Mouse (Mus musculus) midbrain, embryonic 12.5 days (tissue): ENCODE measurements around the gene Klk14. TPM values are rescaled to one million over a fixed set of nuclear protein-coding genes. Genes with fewer than 3 reads are reported as not detected.
A peak's percentile ranks its signal among the peaks of the same experiment; 100 is the strongest.
"Not testable (repeated sequence)": the region's sequence is repeated elsewhere in the genome, so short reads cannot be mapped to it uniquely, and the experiment has no call there.

Source experiments
- ATAC-seq: fragments of 200-750 bp; cut with Nextera tagmentation; 2 replicates; pipeline ENCODE4 v1.8.0; 2017; ENCODE audit warnings: low read depth, moderate TSS enrichment, moderate library complexity; ENCODE audit not compliant: low FRiP score
- H3K27ac ChIP-seq: fragments of 300-500 bp; sonication (generic); replicated peaks from 2 replicates; pipeline ENCODE4 v1.5.1; 2016; ENCODE audit warnings: mild to moderate bottlenecking
- H3K27me3 ChIP-seq: fragments of 300-500 bp; sonication (generic); 2 replicates; pipeline ENCODE4 v1.6.1; 2016; ENCODE audit warnings: mild to moderate bottlenecking
- H3K36me3 ChIP-seq: fragments of 300-500 bp; sonication (generic); 2 replicates; pipeline ENCODE4 v1.6.1; 2016
- H3K4me1 ChIP-seq: fragments of 300-500 bp; sonication (generic); 2 replicates; pipeline ENCODE4 v1.6.1; 2016
- H3K4me2 ChIP-seq: fragments of 300-500 bp; sonication (generic); replicated peaks from 2 replicates; pipeline ENCODE4 v1.6.1; 2016; ENCODE audit warnings: mild to moderate bottlenecking, moderate library complexity
- H3K4me3 ChIP-seq: fragments of 300-500 bp; sonication (generic); 2 replicates; pipeline ENCODE4 v1.5.1; 2016; ENCODE audit warnings: mild to moderate bottlenecking
- H3K9ac ChIP-seq: fragments of 300-500 bp; sonication (generic); replicated peaks from 2 replicates; pipeline ENCODE4 v1.6.1; 2016; ENCODE audit warnings: mild to moderate bottlenecking, moderate library complexity
- H3K9me3 ChIP-seq: fragments of 300-500 bp; sonication (generic); 2 replicates; pipeline ENCODE4 v1.6.1; 2016; ENCODE audit warnings: mild to moderate bottlenecking
- WGBS: fragments of 180-500 bp; shearing (Covaris S2); methylation state at CpG from one replicate; pipeline ENCODE4 v1.1.7; 2016; 5-methylcytosine and 5-hydroxymethylcytosine counted together
- polyA plus RNA-seq: library from polyadenylated mRNA; unstranded; fragments of >200 nt; fragmentation: Nextera tagmentation; extraction: Ambion mirVana; gene quantifications from 2 replicates; pipeline ENCODE4 v1.2.1, GENCODE M21; 2016

Gene Klk14
- polyA plus RNA-seq, 1 experiment from 2014 or later = not detected

GRCm38 (mm10) chr7:43672581-43673260, 17.5 kb upstream of the Klk14 start:
- Histone ChIP-seq H3K9me3 (no peaks in the 10 kb centered on the region), H3K27ac (peak overlapping the region; percentile 36; the same call in 1 of the 2 replicates), H3K4me1 (peaks cover 8% of the 10 kb centered on the region), H3K27me3 (no peaks in the 10 kb centered on the region), H3K36me3 (peaks cover 32% of the 10 kb centered on the region), H3K9ac (peak overlapping the region; percentile 70), H3K4me3 (peak overlapping the region; percentile 70), H3K4me2 (peak overlapping the region; percentile 71)
- peak; percentile 32 for ATAC-seq
- 15% methylated on average over 10 of the region's 10 CpGs for WGBS

- no peak overlapping the region for H3K9ac ChIP-seq
- H3K36me3 ChIP-seq = peaks cover 40% of the 10 kb centered on the region
- ATAC-seq = no peak
- H3K4me3 ChIP-seq = no peak overlapping the region
- H3K27ac ChIP-seq = no peak overlapping the region
- peaks cover 8% of the 10 kb centered on the region for H3K4me1 ChIP-seq
- no peaks in the 10 kb centered on the region for H3K9me3 ChIP-seq
- H3K27me3 ChIP-seq = no peaks in the 10 kb centered on the region
- 92% methylated on average over 32 of the region's 32 CpGs for WGBS
- H3K4me2 ChIP-seq = no peak overlapping the region
Observed at GRCm38 (mm10) chr7:43675091-43675490, 15.1 kb upstream of the Klk14 start.

GRCm38 (mm10) chr7:43678517-43678916, 11.7 kb upstream of the Klk14 start:
- Histone ChIP-seq H3K4me1 (no peaks in the 10 kb centered on the region), H3K4me3 (no peak overlapping the region), H3K9ac (no peak overlapping the region), H3K9me3 (no peaks in the 10 kb centered on the region), H3K27ac (no peak overlapping the region), H3K36me3 (peaks cover 40% of the 10 kb centered on the region), H3K27me3 (no peaks in the 10 kb centered on the region), H3K4me2 (no peak overlapping the region)
- no peak for ATAC-seq

DNA sequence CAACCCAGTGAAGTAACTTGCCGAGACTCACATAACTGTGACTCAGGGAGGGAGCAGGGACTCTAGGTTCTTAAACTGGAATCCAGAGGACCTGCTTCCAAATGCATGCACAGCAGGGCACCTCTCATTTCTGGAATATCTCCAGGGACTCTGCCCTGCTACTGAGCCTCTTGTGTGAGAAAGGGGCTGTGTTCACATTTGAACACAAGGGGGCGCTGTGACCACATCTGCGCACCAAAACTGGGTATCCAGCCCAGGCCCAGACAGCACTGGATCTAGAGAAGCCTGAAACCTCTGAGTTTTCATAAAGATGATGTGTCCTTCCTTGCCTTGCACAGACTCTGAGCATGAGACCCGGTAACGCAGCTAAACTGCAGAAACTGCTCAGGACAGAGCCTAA, 9.3 kb upstream of the Klk14 start:
- 0 out of 2 replicates have a peak, but pooled peaks have one; percentile 42 for ATAC-seq
- Histone ChIP-seq H3K36me3 (peaks cover 26% of the 10 kb centered on the region), H3K4me1 (no peaks in the 10 kb centered on the region), H3K27ac (no peak overlapping the region), H3K4me3 (no peak overlapping the region), H3K27me3 (no peaks in the 10 kb centered on the region), H3K9ac (no peak overlapping the region), H3K9me3 (no peaks in the 10 kb centered on the region), H3K4me2 (no peak overlapping the region)
- WGBS = 24% methylated on average over 5 of the region's 5 CpGs

DNA sequence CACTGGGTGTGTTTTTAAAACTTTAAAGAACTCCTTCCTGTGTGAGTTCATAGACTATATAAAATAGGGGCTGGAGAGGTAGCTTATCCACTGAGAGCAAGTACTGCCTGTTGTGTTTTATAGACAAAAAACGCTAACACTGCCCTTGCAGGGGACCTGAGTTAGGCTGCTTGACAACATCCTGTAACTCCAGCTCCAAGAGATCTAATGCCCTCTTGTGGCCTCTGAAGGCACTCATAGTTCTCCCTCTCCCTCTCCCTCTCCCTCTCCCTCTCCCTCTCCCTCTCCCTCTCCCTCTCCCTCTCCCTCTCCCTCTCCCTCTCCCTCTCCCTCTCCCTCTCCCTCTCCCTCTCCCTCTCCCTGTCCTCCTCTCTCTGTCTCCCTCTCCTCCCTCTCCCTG, 7.7 kb upstream of the Klk14 start:
- not testable (repeated sequence) for ATAC-seq, H3K4me2 ChIP-seq, H3K27ac ChIP-seq, H3K9ac ChIP-seq, H3K9me3 ChIP-seq, H3K4me1 ChIP-seq, H3K4me3 ChIP-seq, H3K27me3 ChIP-seq
- WGBS = 9% methylated on average over 1 of the region's 1 CpGs
- H3K36me3 ChIP-seq = peaks cover 11% of the 10 kb centered on the region

- no peaks in the 10 kb centered on the region for H3K4me1 ChIP-seq
- no peaks in the 10 kb centered on the region for H3K9me3 ChIP-seq
- no peak overlapping the region for H3K4me3 ChIP-seq
- 71% methylated on average over 7 of the region's 7 CpGs for WGBS
- H3K27ac ChIP-seq = no peak overlapping the region
- H3K4me2 ChIP-seq = no peak overlapping the region
- no peak for ATAC-seq
- no peaks in the 10 kb centered on the region for H3K27me3 ChIP-seq
- H3K36me3 ChIP-seq = no peaks in the 10 kb centered on the region
- no peak overlapping the region for H3K9ac ChIP-seq
Observed at GRCm38 (mm10) chr7:43685088-43685487, 5.1 kb upstream of the Klk14 start.

DNA sequence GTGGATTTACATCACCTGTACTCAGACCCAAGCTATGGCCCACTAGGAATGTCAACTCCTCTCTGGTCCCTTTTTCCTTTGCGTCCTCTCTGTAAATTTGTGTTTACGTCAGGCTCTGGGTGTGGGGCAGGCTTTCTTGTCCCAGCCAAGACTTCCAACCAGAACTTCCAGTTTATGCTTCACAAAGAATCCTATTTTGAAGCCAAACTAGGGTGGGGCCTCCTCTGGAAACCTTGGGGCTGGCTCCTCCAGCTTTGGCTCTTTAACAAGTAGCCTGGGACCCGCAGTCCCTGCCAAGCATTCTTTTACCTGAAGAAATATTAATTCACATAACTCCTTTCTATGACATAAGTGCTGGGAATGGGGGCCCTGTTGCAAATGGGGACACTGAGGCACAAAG, 19.8 kb downstream of the Klk14 start:
- no peak overlapping the region for H3K4me3 ChIP-seq
- 93% methylated on average over 3 of the region's 3 CpGs for WGBS
- no peak overlapping the region for H3K4me2 ChIP-seq
- peaks cover 5% of the 10 kb centered on the region; the same call in 1 of the 2 replicates for H3K4me1 ChIP-seq
- H3K36me3 ChIP-seq = no peaks in the 10 kb centered on the region
- H3K27ac ChIP-seq = no peak overlapping the region
- peaks cover 13% of the 10 kb centered on the region for H3K27me3 ChIP-seq
- no peaks in the 10 kb centered on the region for H3K9me3 ChIP-seq
- no peak for ATAC-seq
- no peak overlapping the region for H3K9ac ChIP-seq

- Histone ChIP-seq H3K27me3 (peaks cover 13% of the 10 kb centered on the region), H3K9ac (no peak within 1 kb of the TSS), H3K36me3 (no peaks in the 10 kb centered on the region), H3K4me2 (no peak within 1 kb of the TSS), H3K4me3 (no peak within 1 kb of the TSS), H3K9me3 (no peaks in the 10 kb centered on the region), H3K4me1 (peaks cover 5% of the 10 kb centered on the region; the same call in 1 of the 2 replicates), H3K27ac (no peak within 1 kb of the TSS)
- no peak for ATAC-seq
- WGBS = 54% methylated on average over 4 of the region's 4 CpGs
Observed at GRCm38 (mm10) chr7:43712267-43712666, 22.0 kb downstream of the Klk14 start, which contains the start of gene Klk13. Gene Klk13, plus strand, starts transcription at chr7:43712567.

- H3K4me1 ChIP-seq = peaks cover 5% of the 10 kb centered on the region; the same call in 1 of the 2 replicates
- no peak overlapping the region for H3K27ac ChIP-seq
- no peaks in the 10 kb centered on the region for H3K9me3 ChIP-seq
- WGBS = 5% methylated on average over 9 of the region's 9 CpGs
- no peak overlapping the region for H3K4me2 ChIP-seq
- no peak overlapping the region for H3K4me3 ChIP-seq
- ATAC-seq = no peak
- no peaks in the 10 kb centered on the region for H3K36me3 ChIP-seq
- no peak overlapping the region for H3K9ac ChIP-seq
- H3K27me3 ChIP-seq = peaks cover 13% of the 10 kb centered on the region
Observed at GRCm38 (mm10) chr7:43712917-43713316, 22.7 kb downstream of the Klk14 start.

- Histone ChIP-seq H3K4me3 (no peak overlapping the region), H3K4me1 (peaks cover 5% of the 10 kb centered on the region; the same call in 1 of the 2 replicates), H3K27ac (no peak overlapping the region), H3K9me3 (no peaks in the 10 kb centered on the region), H3K27me3 (peaks cover 13% of the 10 kb centered on the region), H3K4me2 (peak overlapping the region; percentile 23; the same call in 1 of the 2 replicates), H3K9ac (no peak overlapping the region), H3K36me3 (no peaks in the 10 kb centered on the region)
- 8% methylated on average over 19 of the region's 19 CpGs for WGBS
- no peak for ATAC-seq
Observed at GRCm38 (mm10) chr7:43713741-43714351, 23.6 kb downstream of the Klk14 start.
